Mouse (Mus musculus): ENCODE measurements around the gene Thsd4.
"Not testable (repeated sequence)": the region's sequence is repeated elsewhere in the genome, so short reads cannot be mapped to it uniquely, and the experiment has no call there.

The Thsd4 gene

DNA sequence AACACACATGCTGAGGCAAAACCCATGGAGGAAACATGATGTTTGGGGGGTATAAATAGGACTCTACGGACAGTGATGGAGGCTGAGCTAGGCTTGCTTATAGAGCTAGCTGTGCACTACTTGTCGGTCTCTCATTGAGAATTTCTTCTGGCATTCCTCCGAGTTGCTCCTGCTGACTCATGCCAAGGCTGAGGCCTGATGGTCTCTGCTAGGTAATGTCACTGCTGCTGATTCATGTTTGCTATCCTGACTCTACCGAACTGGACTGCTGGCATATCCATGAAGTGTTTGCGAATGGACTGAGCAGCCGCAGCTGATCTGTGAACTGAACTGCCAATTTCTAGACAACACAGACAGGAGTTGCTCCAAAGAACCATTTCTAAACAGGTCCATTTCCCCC is 305.8 kb downstream of the Thsd4 start:
- no peak for ATAC-seq (ENCODE audit: low TSS enrichment)

GRCm38 (mm10) chr9:60213111-60213510 is 308.7 kb downstream of the Thsd4 start:
- no peak for ATAC-seq (ENCODE audit: low TSS enrichment)

DNA sequence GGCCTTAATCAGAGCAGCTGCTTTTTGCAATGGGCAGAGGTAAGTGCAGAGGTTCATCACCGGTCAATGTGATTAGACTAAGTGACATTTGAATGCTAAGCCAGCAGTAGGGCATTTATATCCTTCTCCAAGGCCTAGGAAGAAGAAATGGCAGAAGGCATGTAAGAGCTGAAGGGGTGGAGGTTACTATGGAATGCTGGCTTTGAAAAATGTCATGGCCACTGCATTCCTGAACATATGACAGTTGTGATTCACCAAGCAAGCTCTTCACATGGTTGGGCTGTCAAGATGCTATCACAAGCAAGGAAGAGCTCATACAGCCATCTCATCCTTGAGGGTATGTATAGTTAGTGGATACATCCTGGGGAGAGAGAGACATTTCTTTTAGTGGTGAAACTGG is 313.0 kb downstream of the Thsd4 start:
- no peak for ATAC-seq (ENCODE audit: low TSS enrichment)

DNA sequence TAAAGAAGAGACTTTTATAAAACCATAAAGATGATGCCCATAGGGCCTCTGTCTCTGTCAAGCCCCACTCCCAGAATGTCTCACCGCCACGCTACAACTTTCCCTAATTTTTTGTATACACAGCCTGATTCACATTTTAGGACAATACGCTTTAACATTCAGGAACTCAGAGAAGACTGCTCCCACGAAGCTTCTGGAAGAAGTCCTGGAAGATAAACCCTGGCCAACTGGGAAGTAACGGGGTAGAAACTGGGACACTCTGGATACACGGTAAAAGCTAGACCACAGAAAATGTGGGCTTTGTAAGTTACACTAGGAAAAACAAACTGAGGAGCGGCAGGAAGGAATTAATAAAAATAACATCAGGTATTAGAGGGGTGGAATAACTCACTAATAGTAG is 318.7 kb downstream of the Thsd4 start:
- no peak for ATAC-seq (ENCODE audit: low TSS enrichment)

DNA sequence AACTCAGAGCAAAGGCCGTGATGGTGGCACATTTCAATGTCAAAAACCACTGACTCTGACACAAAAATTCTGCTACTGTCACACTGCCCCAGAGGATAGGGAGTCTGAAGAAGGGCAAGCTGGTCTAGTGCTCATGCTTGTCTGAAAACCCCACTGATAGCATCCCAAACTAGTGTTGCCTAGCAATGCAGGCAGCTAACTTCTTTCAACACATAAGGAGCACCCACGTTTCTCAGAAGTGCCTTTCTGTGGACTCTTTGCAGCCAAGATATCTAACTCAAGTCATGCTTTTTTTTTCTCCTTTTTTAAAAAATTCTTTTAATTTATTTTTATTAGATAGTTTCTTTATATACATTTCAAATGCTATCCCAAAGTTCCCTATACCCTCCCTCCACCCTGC is 321.4 kb downstream of the Thsd4 start:
- ATAC-seq (ENCODE audit: low TSS enrichment): no peak

DNA sequence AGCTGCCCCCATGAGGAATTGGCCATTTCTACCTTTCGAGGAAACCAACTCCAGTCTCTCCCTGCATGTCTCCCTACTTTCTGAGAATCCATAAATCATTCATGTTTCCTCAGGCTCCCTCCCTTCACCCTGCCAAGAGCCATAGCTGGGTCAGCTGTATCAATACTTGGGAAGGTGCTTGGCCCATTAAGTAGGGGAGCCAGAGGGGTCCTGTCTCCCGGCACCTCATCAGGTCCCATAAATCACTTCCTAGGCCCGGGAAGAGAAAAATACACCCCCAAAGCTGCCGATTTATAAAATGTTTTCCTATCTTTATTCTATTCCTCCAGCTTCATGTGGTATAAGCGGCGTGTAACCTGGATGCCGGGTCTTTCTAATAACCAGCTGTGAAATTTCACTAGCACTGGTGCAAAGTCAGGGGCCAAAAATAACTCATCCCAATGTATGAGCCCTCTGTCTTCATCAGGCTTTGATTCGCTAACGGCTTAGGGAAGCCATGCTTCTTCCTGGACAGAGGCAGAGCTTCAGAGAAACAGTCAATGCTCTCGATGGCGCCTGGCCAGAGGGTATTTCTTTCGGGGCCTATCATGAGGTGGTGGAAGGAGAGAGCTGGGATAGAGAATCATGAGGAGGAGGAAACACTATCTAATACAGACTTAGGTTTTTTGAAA is 323.2 kb downstream of the Thsd4 start:
- ATAC-seq (ENCODE audit: low TSS enrichment): no peak

- ATAC-seq (ENCODE audit: low TSS enrichment): no peak
Measured at GRCm38 (mm10) chr9:60195502-60195901, 326.3 kb downstream of the Thsd4 start.

GRCm38 (mm10) chr9:60194905-60195304 is 326.9 kb downstream of the Thsd4 start:
- ATAC-seq (ENCODE audit: low TSS enrichment): no peak

GRCm38 (mm10) chr9:60192321-60192720 is 329.5 kb downstream of the Thsd4 start:
- ATAC-seq (ENCODE audit: low TSS enrichment): no peak

DNA sequence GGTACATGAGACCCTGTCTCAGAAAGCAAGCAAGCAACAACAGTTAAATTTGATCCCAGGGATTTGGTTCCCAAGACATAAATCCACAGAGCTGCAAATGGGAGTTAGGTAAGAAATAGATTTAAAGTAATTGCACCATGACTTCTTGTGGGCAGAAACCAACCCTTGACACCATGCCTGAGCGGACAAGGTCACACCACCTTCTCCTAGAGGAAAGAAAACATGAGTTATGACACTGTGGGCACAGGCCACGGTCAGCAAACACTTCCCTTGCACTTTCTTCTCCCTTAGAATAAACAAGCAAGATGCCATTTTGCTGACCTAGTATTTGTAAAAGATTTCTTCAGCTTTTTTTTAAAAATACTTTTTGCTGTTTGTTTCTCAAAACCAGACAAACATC is 334.4 kb downstream of the Thsd4 start:
- ATAC-seq (ENCODE audit: low TSS enrichment): no peak

DNA sequence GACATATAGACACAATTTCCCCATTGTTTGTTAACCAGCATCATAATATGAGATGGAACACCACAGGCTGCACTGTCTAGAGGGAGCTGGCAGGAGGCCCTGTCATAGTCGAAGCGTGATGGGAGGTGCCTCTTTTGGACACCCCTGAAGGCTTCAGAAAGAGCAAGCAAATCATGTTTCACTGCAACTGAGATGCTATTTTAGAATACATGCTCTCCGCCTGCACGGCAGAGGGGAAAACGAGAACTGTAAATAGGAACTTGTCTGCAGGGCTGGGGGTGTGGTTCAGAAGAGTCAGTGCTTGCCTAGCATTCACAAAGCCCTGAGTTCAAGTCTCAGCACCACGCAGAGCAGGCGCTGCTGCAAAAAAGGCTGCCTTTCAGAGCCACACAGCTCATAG is 334.9 kb downstream of the Thsd4 start:
- peak; percentile 64 for ATAC-seq (ENCODE audit: low TSS enrichment)

GRCm38 (mm10) chr9:60184083-60184482 is 337.8 kb downstream of the Thsd4 start:
- ATAC-seq (ENCODE audit: low TSS enrichment): no peak

GRCm38 (mm10) chr9:60182371-60182770 is 339.5 kb downstream of the Thsd4 start:
- no peak for ATAC-seq (ENCODE audit: low TSS enrichment)

DNA sequence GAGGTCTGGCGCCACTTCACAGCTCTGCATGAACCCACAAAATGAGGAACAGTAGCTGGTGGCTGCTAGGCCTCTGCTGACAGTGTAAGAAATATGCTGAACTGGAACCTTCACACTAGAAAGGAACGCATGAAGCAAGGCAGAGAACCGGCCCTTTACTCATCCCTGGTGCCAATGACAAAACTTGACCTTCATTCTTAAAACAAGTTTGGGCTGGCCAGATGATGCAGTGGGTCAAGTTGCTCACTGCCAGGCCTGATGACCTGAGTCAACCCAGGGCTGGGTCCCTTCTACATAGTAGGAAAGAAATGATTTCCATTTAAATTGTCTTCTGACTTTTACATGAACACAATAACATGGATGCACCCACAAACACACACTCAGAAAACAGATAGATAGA is 340.9 kb downstream of the Thsd4 start:
- ATAC-seq (ENCODE audit: low TSS enrichment): no peak

DNA sequence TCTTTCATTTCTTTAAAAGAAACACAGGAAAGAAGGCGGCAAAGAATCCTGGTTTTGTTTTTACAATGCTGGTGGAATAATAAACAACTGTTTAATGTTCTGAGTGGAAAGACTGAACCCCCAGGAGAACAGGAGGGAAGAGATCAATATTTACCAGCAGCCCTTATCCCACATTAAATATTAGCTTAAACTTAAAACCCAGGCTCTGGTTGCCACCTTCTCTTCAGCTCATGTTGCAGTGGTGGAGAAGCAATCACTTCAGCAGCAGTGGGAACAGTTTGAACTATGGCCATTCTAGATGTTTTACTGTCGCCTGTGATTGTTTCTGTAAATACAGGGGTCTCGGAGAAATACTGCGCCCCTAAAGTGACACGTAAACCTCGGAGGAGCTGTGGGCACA is 341.7 kb downstream of the Thsd4 start:
- no peak for ATAC-seq (ENCODE audit: low TSS enrichment)

GRCm38 (mm10) chr9:60176311-60176710 is 345.5 kb downstream of the Thsd4 start:
- no peak for ATAC-seq (ENCODE audit: low TSS enrichment)

GRCm38 (mm10) chr9:60172459-60173060 is 349.3 kb downstream of the Thsd4 start:
- not testable (repeated sequence) for ATAC-seq (ENCODE audit: low TSS enrichment)

DNA sequence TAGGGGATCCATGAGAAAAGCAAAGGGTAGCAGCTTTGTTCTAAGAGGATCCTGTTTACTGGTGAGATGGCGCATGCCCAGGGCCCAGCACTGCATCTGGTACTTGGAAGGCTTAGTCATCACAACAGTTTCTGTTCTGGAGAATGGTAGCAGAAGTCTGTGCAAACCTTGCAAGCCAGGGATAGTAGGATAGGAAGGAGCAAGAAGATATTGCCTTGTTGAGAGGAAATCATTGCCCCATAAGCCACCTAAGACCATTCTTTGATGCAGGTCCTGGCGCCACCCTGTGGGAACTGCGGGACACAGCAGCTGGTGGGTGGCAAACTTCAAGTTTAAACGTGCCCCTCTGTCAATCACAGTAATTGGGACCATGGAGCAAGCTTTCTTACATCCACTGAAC is 354.9 kb downstream of the Thsd4 start:
- peak; percentile 90 for ATAC-seq (ENCODE audit: low TSS enrichment)

GRCm38 (mm10) chr9:60160855-60161254 is 361.0 kb downstream of the Thsd4 start:
- no peak for ATAC-seq (ENCODE audit: low TSS enrichment)

GRCm38 (mm10) chr9:60160194-60160593 is 361.7 kb downstream of the Thsd4 start:
- no peak for ATAC-seq (ENCODE audit: low TSS enrichment)

DNA sequence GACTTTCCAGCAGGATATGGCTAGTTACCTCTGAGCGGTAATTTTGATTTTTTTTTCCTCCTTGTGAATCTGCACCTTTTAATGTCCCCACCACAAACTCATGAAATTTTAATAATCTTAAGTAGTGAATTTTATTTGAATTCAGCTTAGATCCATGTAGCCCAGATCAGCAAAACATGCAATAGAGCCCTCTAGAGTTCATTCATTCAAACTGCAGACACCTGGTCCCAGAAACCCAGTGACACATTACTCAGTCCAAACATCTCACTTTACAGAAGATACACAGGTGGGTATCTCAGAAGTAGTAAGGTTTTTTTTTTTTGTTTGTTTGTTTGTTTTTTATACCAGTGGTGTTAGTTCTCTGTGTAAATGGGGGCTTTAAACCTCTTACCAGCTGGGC is 368.9 kb downstream of the Thsd4 start:
- ATAC-seq (ENCODE audit: low TSS enrichment): no peak

DNA sequence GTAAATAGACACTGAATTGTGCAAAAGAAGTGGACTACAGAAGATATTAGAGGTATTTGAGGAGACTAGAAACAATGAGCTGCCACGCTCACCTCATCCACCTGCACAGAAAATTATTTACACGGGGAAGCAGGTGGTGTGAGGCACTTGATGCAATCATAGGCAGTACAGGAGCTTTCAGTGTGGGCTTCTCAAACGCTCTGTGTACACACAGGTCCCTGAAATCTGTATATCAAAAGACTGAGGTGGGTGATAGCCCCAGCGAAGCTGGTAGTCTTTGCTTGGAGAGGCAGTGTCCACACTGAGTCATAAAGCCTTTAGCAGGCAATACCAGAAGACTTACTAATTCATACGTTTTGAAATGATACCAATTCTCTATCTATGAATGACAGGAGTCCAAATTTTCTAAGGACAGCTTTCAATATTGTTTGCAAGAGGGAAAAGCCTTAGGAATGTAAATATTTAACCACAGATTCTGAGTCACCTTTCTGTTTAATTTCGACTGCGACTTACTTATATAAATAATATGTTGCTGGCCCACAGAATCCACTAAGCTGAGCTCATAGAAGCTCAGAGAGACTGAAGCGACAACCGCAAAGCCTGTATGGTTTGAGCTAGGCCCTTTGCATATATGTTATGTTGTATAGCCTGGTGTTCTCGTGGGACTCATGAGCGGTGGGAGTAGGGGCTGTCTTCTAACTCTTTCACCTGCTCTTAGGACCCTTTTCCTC is 369.8 kb downstream of the Thsd4 start:
- ATAC-seq (ENCODE audit: low TSS enrichment): no peak

DNA sequence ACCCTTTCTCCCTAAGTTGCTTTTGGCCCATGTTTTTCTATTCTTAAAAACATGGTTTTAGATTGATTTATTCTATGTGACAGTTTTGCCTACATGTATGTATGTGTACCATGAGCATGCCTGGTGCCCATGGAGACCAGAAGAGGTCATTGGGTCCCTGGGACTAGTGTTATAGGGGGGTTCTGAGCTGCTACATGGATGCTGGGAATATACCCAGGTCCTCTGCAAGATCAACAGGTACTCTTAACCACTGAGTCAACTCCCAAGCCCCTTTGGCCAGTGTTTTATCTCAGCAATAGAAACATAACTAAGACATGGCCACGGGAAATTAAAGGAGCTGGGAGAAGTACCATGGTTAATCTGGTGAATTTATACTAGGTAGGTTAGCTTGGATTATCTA is 371.3 kb downstream of the Thsd4 start:
- ATAC-seq (ENCODE audit: low TSS enrichment): no peak

Data from frontal cortex, adult (tissue).